Mouse (Mus musculus) testis, adult 2 months (tissue): Measurements from ENCODE around the gene Ston1.

ENCODE experiments used
- CTCF ChIP-seq: fragments of 200-500 bp; IDR thresholded peaks from 2 replicates; pipeline ENCODE4 v1.5.1; 2012; ENCODE audit warnings: low read depth, mild to moderate bottlenecking, inconsistent platforms, low read length, moderate library complexity; ENCODE audit not compliant: control insufficient read depth, insufficient read depth, insufficient replicate concordance
- POLR2A ChIP-seq: fragments of 200-500 bp; IDR thresholded peaks from 2 replicates; pipeline ENCODE4 v1.6.1; 2012; ENCODE audit warnings: low read depth, mild to moderate bottlenecking, inconsistent platforms, low read length, moderate library complexity; ENCODE audit not compliant: control insufficient read depth

- TF ChIP-seq POLR2A, result no peak
- TF ChIP-seq CTCF, result no peak
These were observed 61.0 kb downstream of the Ston1 start for GRCm38 (mm10) chr17:88658510-88658909.
